Mouse (Mus musculus) gastrocnemius, postnatal 25 days (tissue): Measurements from ENCODE around the gene Rarres2. TPM values are rescaled to one million over a fixed set of nuclear protein-coding genes. Genes with fewer than 3 reads are reported as not detected.

ENCODE experiments used
- DNase-seq: peaks from one replicate; pipeline ENCODE4 v3.0.0; 2022
- long read RNA-seq, 2 experiments: library from polyadenylated mRNA; stranded (forward); transcript quantifications; one replicate each; pipeline ENCODE4 v2.0.0; 2021
- total RNA-seq, 2 experiments: library from RNA; stranded (reverse); gene quantifications; 1 replicate in 1 of 2; 2 replicates in 1 of 2; pipeline ENCODE4 v1.2.3; 2021

The Rarres2 gene
- total RNA-seq, result 10 to 100 TPM; 19.7 to 35.5 TPM
- long read RNA-seq, experiment 1, transcript Rarres2-204 (6 exons, 795 nt), result major isoform, 16 of 23 reads
- long read RNA-seq, experiment 1, partial matches to known transcripts, result 0 of 23 reads
- long read RNA-seq, experiment 1, other reads (novel, unspliced or antisense), result 4 of 23 reads
- long read RNA-seq, experiment 2, transcript Rarres2-204 (6 exons, 795 nt), result major isoform, 11 of 18 reads
- long read RNA-seq, experiment 2, partial matches to known transcripts, result 0 of 18 reads
- long read RNA-seq, experiment 2, other reads (novel, unspliced or antisense), result 1 of 18 reads

DNA sequence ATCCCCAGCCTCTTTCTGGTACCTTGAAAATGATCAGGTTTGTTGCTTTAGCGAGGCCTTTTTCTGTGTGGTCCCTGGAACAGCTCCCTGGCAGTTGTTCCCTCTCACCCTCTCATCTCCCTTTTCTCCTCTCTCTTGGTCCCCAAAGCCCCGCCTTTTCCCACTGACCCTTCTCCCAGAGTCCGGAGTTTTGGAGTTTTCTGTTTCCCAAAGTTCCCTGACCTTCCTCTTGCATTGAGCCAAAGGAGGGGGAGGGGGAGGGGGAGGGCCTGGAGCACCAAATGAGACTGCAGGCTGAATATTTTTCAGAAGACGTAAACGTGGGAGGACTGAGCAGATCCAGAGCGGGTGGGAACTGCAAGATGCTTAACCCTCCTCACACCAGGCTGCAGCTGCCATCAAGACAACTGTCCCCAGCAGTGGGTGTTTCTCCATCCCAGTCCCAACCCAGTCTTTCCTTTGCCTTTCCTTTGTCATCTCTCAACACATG lies at the start of gene Rarres2:
Rarres2 (minus strand) TSS at position 218 of the 490 bp plus-strand sequence.
- DNase-seq, result peak; percentile 78

DNA sequence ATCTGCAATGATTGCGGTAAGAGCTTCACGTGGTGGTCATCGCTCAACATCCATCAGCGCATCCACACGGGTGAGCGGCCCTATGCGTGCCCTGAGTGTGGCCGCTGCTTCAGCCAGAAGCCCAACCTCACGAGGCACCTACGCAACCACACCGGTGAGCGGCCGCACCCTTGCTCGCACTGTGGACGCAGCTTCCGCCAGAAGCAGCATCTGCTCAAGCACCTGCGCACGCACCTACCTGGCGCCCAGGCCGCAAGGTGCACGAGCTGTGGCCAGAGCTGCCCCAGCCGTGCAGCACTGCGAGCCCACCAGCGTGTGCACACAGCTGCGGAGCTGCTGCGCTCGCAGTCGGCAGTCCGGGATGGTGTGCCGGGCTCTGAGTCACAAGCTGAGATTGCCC lies 47.4 kb upstream of the Rarres2 start:
- no peak for DNase-seq

DNA sequence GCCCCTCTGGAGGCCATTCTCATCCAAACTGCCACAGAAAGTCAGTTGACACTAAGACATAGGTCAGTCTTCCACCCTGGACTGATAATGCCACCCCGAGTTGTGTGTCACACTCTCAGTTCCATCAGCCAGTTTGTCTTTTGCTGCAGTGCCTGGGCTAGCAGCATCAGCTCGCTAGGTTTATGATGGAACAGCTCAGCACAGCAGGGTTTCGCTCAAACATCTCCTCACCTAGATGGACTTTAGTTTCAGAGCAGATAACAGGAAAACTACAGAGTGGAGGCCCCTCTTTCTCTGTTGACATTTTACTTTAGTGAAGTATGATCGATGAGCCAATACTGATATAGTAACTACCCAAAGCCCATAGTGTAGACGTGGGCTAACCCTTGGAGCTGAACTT lies 42.2 kb upstream of the Rarres2 start:
- DNase-seq, result no peak

DNA sequence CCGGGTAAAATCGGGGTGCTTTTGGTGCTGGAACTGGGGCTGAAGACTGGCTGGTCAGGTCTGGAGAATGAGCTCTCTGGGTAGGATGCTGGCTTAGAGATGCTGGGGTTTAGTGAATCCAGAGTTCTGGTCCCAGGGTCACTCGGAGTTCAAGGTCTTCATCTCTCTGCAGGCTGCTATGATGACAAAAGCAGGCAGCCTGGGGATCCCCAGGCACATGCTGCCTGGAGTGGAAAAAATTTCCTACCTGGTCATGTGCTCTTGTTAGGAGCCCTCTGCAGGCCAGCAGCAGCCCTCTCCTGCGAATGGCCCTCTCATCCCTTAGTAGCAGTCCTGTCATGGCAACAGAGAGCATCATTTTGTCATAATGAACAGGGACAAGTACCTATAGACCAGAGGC lies 40.9 kb upstream of the Rarres2 start:
- no peak for DNase-seq

DNA sequence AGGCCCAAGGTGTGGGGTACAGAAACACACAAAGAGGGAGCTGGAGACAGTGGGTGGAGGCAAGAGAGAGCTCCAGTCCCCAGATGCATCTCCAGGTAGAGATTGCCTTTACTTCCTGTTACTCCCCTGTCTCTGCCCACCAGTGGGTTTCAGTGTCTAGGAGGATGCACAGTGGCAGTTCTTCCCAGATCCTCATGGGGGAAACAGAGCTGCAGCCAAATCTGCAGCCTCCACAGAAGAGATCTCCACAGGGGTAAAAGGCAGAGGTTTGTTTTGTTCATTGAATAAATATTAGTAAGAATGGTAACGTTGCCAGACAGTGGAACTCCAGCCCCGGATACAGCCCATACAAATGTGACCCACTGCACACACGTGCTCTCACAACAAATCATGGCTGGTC lies 38.1 kb upstream of the Rarres2 start:
- DNase-seq, result no peak

DNA sequence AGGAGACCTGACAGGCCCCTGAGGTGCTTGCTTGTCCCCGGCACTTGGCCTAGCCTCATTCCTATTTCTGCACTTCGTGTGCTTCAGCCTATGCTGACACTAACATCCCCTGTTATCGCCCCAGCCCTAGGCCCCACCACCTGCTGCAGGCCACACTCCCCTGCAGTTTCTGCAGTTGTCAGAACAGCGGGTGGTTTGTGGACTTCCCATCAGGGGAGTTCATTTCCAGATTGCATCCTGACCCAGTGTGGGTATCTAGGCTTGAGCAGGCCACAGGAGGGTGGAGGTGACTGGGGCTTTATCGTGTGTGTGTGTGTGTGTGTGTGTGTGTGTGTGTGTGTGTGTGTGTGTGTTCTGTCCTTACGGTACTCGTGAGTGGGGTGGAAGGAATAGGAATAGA lies 36.9 kb upstream of the Rarres2 start:
- DNase-seq, result no peak

DNA sequence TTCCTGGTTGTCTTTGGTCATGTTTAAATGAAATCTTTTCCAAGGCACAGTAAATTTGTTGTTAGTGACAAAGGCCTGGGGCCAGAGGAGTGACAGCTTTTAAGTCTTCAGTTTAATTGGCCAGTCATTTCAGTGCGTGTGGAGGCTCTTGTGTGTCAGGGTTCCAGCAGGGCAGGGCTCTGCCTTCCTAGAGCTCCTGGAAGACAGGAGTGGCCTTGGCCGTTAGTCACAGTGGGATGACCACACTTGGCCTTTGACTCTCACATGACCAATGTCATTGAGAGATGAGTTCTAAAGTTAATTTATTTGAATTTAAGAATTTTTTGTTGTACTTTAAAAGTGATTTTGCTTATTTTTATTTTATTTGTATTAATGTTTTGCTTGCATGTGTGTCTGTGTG lies 35.5 kb upstream of the Rarres2 start:
- DNase-seq, result no peak

DNA sequence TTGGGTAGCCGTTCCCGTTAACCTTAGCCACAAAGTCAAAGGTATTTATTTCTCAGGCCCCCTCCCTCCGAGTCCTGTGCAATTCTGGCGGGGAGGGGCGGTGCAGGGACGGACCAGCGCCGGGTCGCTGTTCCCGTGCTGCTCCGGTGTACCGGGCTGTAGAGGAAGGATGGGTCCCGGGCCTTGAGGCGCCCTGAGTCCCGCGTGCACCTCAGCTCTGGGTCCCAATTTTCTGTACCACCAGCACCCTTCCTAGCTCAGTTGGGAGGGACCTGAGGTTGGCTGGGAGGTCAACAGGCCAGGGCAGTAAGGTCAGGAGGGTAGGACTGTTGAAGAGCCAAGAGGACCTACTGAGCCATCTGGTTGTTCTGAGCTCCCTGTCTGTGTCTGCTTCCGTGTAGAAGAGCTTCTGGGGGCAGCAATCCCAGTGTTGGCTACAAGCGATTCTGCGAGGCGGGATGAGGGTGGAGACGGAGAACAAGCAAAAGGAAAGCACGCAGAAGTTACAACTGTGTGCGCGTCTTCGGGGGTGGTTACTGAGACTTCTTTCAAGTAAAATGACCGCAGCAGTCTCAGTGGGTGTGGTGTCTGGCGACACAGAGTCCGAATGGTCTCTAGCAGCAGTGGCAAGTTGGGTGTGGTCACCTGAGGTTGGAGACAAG lies 29.6 kb upstream of the Rarres2 start:
- peak; percentile 29 for DNase-seq

DNA sequence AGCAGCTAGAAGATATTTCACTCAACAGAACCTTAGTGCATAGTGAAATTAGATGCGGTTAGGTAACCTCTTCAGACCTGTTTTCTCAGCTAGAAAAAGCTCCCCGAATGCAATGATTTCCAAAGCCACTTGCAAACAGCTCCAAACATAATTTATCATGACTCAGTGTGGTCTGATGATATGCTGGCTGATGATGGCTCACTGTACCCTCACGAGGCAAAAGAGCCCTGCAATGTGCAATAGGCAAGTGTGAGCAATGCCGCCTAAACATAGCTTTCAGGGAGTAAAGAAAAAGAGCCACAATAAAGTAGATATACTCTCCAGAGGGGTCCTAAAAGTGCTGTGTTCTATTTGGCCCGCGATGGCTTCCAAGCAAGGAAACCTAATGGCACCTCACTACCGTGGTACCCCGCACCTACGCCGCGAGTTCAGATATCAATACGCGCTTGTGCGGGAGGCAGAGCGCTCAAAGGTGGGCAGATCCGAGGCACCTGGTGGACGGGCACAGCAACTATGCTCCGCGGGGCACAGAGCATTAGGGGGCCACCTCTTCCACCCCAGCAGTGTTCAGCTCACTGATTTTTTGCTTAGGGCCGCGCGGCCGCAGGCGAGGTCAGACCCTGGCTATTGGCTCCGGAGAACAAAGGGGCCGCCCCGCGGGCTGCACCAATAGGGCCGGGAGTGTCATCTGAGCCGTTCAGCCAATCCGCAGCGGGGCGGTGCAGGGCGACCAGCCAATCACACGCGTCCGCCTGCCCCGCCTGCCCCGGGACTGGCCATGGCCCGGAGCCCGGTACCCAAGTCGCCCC lies 28.9 kb upstream of the Rarres2 start, which contains the start of gene Zfp775:
Zfp775 (plus strand) TSS at position 793 of the 809 bp plus-strand sequence.
- DNase-seq, result peak; percentile 99

DNA sequence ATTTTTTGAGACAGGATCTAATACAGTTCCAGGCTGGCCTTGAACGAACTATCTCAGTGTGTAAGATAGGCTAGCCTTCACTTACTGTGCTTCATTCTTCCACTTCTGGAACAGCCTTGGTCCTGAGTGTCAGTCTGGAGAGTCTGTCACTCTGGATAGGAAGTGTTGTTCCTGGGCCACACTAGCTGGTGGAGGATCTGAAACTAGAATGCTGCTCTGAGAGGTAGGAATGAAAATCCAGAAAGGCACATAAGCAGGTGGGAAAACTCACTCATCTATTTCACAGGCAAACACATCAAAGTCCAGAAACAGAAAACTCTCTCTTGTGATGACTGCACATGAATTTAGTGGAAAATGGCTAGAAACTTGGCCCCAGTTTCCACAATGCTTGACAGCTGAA lies 28.0 kb upstream of the Rarres2 start:
- DNase-seq, result no peak

DNA sequence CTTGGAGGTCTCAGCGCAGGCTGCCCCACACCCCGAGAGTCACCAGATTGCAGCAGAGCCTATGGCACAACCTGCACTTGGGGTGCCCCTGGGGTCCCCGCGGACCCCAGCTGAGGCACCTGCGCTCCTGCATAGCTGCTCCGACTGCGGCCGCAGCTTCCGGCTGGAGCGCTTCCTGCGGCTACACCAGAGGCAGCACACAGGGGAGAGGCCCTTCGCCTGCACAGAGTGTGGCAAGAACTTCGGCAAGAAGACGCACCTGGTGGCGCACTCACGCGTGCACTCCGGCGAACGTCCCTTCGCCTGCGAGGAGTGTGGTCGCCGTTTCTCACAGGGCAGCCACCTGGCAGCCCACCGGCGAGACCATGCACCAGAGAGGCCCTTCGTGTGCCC lies 24.6 kb upstream of the Rarres2 start:
- DNase-seq, result no peak

DNA sequence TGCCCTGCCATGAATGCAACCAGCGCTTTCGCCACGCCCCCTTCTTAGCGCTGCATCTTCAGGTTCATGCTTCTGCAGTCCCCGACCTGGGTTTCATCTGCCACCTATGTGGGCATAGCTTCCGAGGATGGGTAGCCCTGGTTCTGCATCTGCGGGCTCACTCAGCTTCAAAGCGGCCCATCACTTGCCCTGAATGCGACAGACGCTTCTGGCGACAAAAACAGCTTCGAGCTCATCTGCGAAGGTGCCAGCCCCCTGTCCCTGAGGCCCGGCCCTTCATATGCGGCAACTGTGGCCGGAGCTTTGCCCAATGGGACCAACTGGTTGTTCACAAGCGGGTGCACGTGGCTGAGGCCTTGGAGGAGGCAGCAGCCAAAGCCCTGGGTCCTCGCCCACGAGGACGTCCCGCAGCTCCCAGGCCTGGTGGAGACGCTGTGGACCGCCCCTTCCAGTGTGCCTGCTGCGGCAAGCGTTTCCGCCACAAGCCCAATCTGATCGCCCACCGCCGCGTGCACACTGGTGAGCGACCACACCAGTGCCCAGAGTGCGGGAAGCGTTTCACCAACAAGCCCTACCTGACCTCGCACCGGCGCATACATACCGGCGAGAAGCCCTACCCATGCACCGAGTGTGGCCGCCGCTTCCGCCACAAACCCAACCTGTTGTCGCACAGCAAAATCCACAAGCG lies 24.1 kb upstream of the Rarres2 start:
- no peak for DNase-seq

DNA sequence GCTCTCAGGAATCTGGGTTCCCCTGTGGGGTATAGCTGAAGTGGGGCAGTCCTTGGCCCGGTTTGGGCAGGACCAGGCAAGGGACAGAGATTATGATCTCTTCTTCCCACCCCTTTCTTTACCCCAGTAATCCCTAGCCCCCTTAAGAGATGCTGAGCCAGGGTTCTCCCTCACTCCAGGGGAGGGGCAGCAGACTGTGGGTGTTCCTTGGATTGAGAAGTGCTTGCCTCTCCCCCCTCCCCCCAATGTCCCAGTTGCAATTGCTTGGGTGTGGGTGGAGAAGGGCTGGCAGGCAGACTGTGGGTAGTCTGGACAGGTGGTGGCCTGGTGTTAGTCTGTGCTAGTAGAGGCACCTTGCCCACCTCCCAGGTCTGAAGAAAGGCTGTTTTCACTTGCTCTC lies 22.7 kb upstream of the Rarres2 start:
- DNase-seq, result no peak

DNA sequence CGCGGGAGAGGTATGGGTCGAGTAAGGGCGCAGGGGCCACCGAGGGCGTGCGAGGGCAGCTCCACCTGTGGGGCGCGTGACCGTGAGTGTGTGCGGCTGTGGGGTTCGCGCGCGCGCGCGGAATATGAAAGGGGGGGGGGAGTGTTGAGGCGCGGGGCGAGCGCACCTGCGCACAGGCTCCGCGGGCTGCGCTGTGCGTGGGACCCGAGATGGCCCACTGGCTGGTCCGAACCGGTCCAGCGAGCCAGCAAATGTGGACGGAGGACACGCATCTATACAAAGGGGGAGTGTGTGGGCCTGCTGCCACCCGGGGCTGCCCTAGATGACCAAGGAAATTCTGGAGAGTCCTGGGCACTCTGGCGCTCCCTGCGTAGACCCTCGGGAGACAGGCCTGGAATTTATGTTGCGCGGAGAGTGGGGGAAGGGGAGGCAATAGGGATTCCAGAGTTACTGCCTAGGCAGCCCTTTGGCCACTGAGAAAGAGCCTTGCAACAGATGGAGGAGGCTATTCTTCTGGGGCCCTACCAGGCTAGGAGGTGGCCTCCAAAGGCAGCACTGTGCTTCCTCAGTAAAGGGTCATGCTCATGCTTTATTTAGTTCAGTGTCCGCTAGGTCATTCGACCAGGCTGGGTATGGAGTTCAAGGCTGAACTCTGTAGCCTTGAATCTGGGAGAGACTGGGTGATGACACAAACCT lies 21.6 kb upstream of the Rarres2 start:
- no peak for DNase-seq

DNA sequence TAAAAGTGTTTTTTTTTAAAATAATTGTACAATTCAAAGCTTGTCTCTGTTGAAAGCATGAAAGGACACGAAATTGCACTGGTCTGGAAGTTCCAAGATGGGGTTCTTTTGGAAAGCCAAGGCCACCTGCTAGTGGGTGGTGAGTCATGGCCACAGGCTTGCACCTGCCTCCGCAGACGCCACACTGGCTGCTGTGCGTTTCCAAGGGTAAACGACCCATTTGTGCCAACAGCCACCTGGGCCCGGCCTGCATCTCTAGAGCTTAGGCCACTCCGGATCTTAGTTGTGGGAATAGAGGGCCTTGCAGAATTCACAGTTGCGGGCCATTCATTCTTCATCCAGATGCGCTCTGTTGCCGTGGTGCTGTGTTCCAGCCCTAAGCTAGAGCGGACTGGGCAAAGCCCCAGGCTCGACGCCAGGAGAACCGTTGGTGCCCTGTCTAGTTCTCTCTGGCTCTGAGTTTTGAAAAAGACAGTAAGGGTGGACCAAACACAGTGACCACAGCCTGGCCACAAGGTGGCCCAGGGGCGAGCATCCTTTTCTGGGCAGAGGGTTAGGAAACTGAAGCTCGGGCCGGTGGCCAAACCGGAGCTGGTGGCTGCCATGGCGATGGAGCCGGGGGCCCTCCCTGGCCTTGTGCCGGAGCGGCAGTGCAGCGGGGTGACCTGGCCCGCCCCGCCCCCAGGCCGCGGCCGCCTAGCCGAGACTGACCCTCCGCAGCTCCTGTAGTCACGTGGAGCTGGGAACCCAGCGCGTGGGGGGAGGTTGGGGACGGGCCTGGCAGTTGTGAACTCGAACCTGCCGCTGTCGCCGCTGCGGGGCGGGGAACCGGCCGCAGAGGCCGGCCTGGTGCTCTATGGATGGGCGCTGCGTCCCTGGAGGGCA lies 20.8 kb upstream of the Rarres2 start, which contains the start of the genes Repin1 and Gm44965:
Repin1 (plus strand) TSS at position 726 of the 885 bp plus-strand sequence.
Gm44965 (plus strand) TSS at position 784 of the 885 bp plus-strand sequence.
- DNase-seq, result peak; percentile 92

DNA sequence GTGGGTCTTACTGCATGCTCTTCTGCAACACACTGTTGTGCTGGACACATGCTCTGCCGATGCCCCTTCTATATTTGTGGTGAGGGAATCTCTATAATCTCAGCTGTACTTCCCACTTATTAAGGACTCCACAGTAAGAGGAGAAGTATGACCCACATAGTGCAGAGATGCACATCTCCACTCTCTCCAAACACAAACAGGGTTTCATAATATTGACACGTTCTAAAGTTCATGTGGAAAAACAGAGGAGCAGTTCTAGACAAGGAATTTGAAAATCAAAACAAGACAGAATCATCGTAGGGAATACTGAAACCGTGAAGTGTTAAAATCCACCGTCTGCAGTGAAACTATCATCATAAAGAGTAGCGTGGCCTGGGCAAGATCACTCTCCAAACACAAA lies 19.3 kb upstream of the Rarres2 start:
- no peak for DNase-seq

DNA sequence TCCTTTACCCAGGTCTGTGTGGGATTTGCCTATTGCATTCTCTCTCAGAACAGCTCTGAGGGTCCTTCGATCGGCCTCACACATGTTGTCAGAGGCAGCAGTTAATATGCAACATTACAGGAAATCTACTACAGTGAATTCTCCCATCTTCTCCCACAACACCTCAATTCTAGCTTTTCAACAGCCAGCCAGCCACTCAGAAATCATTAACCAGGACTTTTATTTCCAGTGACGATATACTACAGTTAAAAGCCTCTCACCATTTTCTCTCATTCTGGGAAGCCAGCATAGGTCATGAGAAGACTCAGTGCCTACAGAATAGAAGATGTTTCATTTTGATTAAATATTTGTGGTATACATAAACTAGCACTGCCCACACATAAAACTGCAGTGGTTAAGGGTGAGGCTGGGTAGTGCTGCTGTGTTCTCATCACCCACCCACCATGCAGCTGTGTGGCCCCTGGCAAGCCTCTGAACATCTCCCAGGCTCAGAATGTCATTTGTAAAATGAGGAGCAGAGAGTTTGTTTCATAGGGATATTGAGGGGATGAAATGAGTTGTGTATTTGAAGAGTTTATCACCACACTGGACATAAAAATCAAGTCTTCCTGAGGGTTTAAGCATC lies 18.7 kb upstream of the Rarres2 start:
- no peak for DNase-seq

DNA sequence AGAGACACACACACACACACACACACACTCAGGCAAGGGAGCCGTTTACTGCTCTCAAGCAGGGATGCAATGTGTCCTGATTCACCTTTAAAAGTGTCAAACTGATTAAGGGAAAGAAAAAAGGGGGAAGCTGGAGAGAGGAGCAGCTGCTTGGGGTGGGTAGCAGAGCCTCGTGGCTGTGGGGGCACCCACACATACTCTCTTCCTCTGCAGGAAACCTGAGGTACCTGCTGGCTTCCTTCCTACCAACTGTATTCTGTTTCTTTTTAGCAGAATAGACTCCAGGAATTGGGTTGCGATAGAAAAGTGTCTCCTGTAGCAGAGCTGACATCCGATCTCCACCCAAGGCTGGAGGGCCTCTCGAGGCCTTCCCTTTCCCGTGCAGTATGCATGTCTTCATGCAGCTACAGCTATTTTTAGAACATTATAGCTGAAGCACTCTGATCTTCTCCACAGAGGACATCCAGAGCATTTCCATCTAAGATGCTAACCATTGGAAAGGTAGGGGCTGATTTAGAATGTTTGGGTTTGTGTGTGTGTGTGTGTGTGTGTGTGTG lies 16.7 kb upstream of the Rarres2 start, which contains the start of gene Gm45021:
Gm45021 (plus strand) TSS at position 417 of the 557 bp plus-strand sequence.
- DNase-seq, result no peak

DNA sequence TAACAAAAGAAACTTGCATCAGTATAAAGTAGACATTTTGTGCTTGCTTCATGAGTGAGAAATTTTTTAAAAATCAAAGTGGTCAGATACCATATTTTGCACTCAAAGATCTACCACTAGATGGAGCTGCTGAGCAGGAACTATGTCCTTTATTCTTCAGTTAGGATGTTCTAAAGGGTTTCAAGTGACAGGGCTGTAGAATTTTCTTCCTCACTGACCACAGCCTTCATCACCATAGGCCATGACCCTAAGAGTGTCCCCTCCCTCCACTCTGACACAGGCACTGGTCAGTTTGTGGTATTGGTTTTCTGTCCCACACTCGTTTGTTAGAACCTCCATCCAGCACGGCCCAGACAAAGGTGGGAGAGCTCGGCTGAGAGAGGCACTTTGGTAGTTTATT lies 9.4 kb upstream of the Rarres2 start:
- DNase-seq, result no peak
